Mouse (Mus musculus) stomach, postnatal 0 days (tissue): ENCODE measurements around the gene Pex5l.

Experiments
- CTCF ChIP-seq: IDR thresholded peaks from 2 replicates; pipeline ENCODE4 v1.5.1; 2016; ENCODE audit warnings: antibody characterized with exemption, low read depth, mild to moderate bottlenecking, moderate library complexity
- EP300 ChIP-seq: optimal IDR thresholded peaks from 2 replicates; pipeline ENCODE3; 2016; ENCODE audit warnings: antibody characterized with exemption

DNA sequence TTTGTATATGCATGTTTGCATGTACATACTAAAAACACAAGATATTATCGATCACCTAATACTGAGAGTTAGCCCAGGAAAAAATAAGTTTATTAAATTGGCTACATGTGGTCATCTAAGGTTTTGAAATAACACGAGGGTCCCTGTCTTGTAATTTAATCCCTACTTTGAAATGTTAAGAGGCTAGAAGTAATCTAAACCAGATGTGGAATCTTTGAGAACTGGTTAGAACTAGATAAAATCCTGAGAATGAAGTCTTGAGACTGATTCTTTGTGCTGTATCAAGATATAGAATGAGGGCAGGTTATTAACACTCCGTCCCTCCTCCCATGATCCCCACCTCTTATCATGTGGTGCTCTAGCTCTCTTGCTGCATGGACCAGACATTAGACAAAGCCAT, 22.1 kb upstream of the Pex5l start:
- TF ChIP-seq CTCF = no peak
- TF ChIP-seq EP300 = no peak
